Mouse (Mus musculus): ENCODE measurements at regions not wholly inside any gene's neighbourhood (a gene's known extent, or its start where the extent isn't known, plus 50 kb on each side); places are given as distances from the start of the nearest gene placed in this dataset.

- TF ChIP-seq POLR2A (IDR thresholded peaks at IDR 0.05; ENCODE audit: borderline replicate concordance, low read depth, low read length) = no peak
- TF ChIP-seq CTCF (IDR thresholded peaks at IDR 0.05; ENCODE audit: low read depth, low read length) = no peak
Measured at GRCm38 (mm10) chr5:75320536-75320935, 168.4 kb downstream of the Pdgfra start.

All from bone marrow macrophage, adult 2 months (primary cell).